Mouse (Mus musculus) testis, adult 2 months (tissue): Measurements from ENCODE around the gene 4930568D16Rik. TPM values are rescaled to one million over a fixed set of nuclear protein-coding genes. Genes with fewer than 3 reads are reported as not detected.

Source experiments
- H3K27ac ChIP-seq: fragments of 200-500 bp; 2 replicates; pipeline ENCODE4 v1.5.1; 2012; ENCODE audit warnings: low read depth, low read length; ENCODE audit not compliant: control insufficient read depth, insufficient read depth
- H3K27me3 ChIP-seq: fragments of 200-500 bp; 2 replicates; pipeline ENCODE4 v1.6.1; 2012; ENCODE audit warnings: mild to moderate bottlenecking, low read length, moderate library complexity; ENCODE audit not compliant: control insufficient read depth, insufficient read depth
- H3K36me3 ChIP-seq: fragments of 200-500 bp; 2 replicates; pipeline ENCODE4 v1.6.1; 2012; ENCODE audit warnings: mild to moderate bottlenecking, low read length; ENCODE audit not compliant: control insufficient read depth, insufficient read depth
- H3K4me1 ChIP-seq: fragments of 200-500 bp; 2 replicates; pipeline ENCODE4 v1.6.1; 2012; ENCODE audit warnings: low read length; ENCODE audit not compliant: control insufficient read depth, insufficient read depth
- H3K4me3 ChIP-seq: fragments of 200-500 bp; 2 replicates; pipeline ENCODE4 v1.5.1; 2012; ENCODE audit warnings: low read depth, mild to moderate bottlenecking, low read length, moderate library complexity, mixed read lengths; ENCODE audit not compliant: control insufficient read depth
- CTCF ChIP-seq: fragments of 200-500 bp; IDR thresholded peaks from 2 replicates; pipeline ENCODE4 v1.5.1; 2012; ENCODE audit warnings: low read depth, mild to moderate bottlenecking, inconsistent platforms, low read length, moderate library complexity; ENCODE audit not compliant: control insufficient read depth, insufficient read depth, insufficient replicate concordance
- POLR2A ChIP-seq: fragments of 200-500 bp; IDR thresholded peaks from 2 replicates; pipeline ENCODE4 v1.6.1; 2012; ENCODE audit warnings: low read depth, mild to moderate bottlenecking, inconsistent platforms, low read length, moderate library complexity; ENCODE audit not compliant: control insufficient read depth
- polyA plus RNA-seq: library from polyadenylated mRNA; depleted of rRNA; stranded (reverse); fragments of >200 nt; gene quantifications from 2 replicates; pipeline ENCODE4 v1.2.3, GENCODE M21; 2012

Gene 4930568D16Rik
- polyA plus RNA-seq, 1 experiment = 7.1 TPM

GRCm38 (mm10) chr2:35408409-35409110 lies 41.0 kb upstream of the 4930568D16Rik start:
- TF ChIP-seq CTCF (no peak), POLR2A (no peak)
- no peak overlapping the region for H3K27ac ChIP-seq
- no peak overlapping the region for H3K4me3 ChIP-seq
- no peaks in the 10 kb centered on the region for H3K36me3 ChIP-seq
- peaks cover 3% of the 10 kb centered on the region for H3K4me1 ChIP-seq
- no peaks in the 10 kb centered on the region for H3K27me3 ChIP-seq

- H3K4me1 ChIP-seq = peaks cover 3% of the 10 kb centered on the region
- TF ChIP-seq POLR2A (no peak), CTCF (no peak)
- H3K36me3 ChIP-seq = no peaks in the 10 kb centered on the region
- no peaks in the 10 kb centered on the region for H3K27me3 ChIP-seq
- no peak overlapping the region for H3K27ac ChIP-seq
- no peak overlapping the region for H3K4me3 ChIP-seq
Measured at GRCm38 (mm10) chr2:35407878-35408277, 40.3 kb upstream of the 4930568D16Rik start.

GRCm38 (mm10) chr2:35407266-35407665 lies 39.7 kb upstream of the 4930568D16Rik start:
- Histone ChIP-seq H3K36me3 (no peaks in the 10 kb centered on the region), H3K4me1 (peaks cover 3% of the 10 kb centered on the region), H3K4me3 (no peak overlapping the region), H3K27ac (no peak overlapping the region), H3K27me3 (no peaks in the 10 kb centered on the region)
- TF ChIP-seq POLR2A = no peak
- no peak for TF ChIP-seq CTCF

- Histone ChIP-seq H3K27me3 (no peaks in the 10 kb centered on the region), H3K27ac (no peak overlapping the region), H3K4me3 (no peak overlapping the region), H3K4me1 (peaks cover 3% of the 10 kb centered on the region), H3K36me3 (no peaks in the 10 kb centered on the region)
- no peak for TF ChIP-seq POLR2A
- no peak for TF ChIP-seq CTCF
Measured at GRCm38 (mm10) chr2:35406611-35407010, 39.1 kb upstream of the 4930568D16Rik start.

GRCm38 (mm10) chr2:35402391-35402790 lies 34.9 kb upstream of the 4930568D16Rik start:
- Histone ChIP-seq H3K4me3 (no peak overlapping the region), H3K36me3 (no peaks in the 10 kb centered on the region), H3K27ac (no peak overlapping the region), H3K4me1 (peaks cover 8% of the 10 kb centered on the region), H3K27me3 (no peaks in the 10 kb centered on the region)
- no peak for TF ChIP-seq CTCF
- no peak for TF ChIP-seq POLR2A

- Histone ChIP-seq H3K27me3 (no peaks in the 10 kb centered on the region), H3K27ac (no peak overlapping the region)
- TF ChIP-seq POLR2A (no peak), CTCF (no peak)
Measured at GRCm38 (mm10) chr2:35400739-35401138, 33.2 kb upstream of the 4930568D16Rik start.

GRCm38 (mm10) chr2:35398184-35398828 lies 30.8 kb upstream of the 4930568D16Rik start:
- TF ChIP-seq CTCF (no peak), POLR2A (no peak)
- H3K4me3 ChIP-seq = peak overlapping the region; percentile 46
- no peaks in the 10 kb centered on the region for H3K27me3 ChIP-seq
- no peak overlapping the region for H3K27ac ChIP-seq
- no peaks in the 10 kb centered on the region for H3K36me3 ChIP-seq
- peaks cover 8% of the 10 kb centered on the region for H3K4me1 ChIP-seq

More at GRCm38 (mm10) chr2:35400739-35401138, 33.2 kb upstream of the 4930568D16Rik start:
- Histone ChIP-seq H3K4me3 (no peak overlapping the region), H3K4me1 (peaks cover 8% of the 10 kb centered on the region), H3K36me3 (no peaks in the 10 kb centered on the region)
